Mouse (Mus musculus): Measurements from ENCODE around the gene Spin2g. TPM values are rescaled to one million over a fixed set of nuclear protein-coding genes. Genes with fewer than 3 reads are reported as not detected.
"Not testable (repeated sequence)": the region's sequence is repeated elsewhere in the genome, so short reads cannot be mapped to it uniquely, and the experiment has no call there.

The Spin2g gene
- polyA plus RNA-seq (2014; fragmentation: Nextera tagmentation; extraction: Ambion mirVana): not detected in 2 replicates

GRCm38 (mm10) chrX:34238633-34239032, at the start of gene Spin2g:
Gene Spin2g, minus strand, starts transcription at chrX:34238733.
- not testable (repeated sequence) for H3K27ac ChIP-seq (ENCODE audit: low read depth, low read length); ATAC-seq (replicated peaks; ENCODE audit: low FRiP score); H3K36me3 ChIP-seq (ENCODE audit: control insufficient read depth, insufficient read depth, low read length); H3K4me1 ChIP-seq (replicated peaks; ENCODE audit: control insufficient read depth, insufficient read depth, low read length); H3K4me3 ChIP-seq (ENCODE audit: low read depth, low read length); DNase-seq (ENCODE audit: low spot score); H3K9ac ChIP-seq (ENCODE audit: low read depth, low read length); H3K27me3 ChIP-seq (replicated peaks; ENCODE audit: control insufficient read depth, insufficient read depth, low read length); H3K4me2 ChIP-seq; H3K9me3 ChIP-seq (ENCODE audit: control insufficient read depth, low read length)
- WGBS: 86% methylated on average over 5 of the region's 6 CpGs

Other genes starting within 250 kb of the Spin2g start
- not detected in 2 replicates for gene Btbd35f9, start 77.2 kb downstream of the Spin2g start, polyA plus RNA-seq (2014; fragmentation: Nextera tagmentation; extraction: Ambion mirVana)
- not detected in 2 replicates for gene Btbd35f8, start 211.8 kb upstream of the Spin2g start, polyA plus RNA-seq (2014; fragmentation: Nextera tagmentation; extraction: Ambion mirVana)

All from liver, embryonic 11.5 days (tissue).